Mouse (Mus musculus) embryonic facial prominence, embryonic 12.5 days (tissue): ENCODE results near the gene Apoe. TPM values are rescaled to one million over a fixed set of nuclear protein-coding genes. Genes with fewer than 3 reads are reported as not detected.

Source experiments
- ATAC-seq: fragments of 200-750 bp; cut with Nextera tagmentation; 2 replicates; pipeline ENCODE4 v1.8.0; 2017; ENCODE audit not compliant: insufficient number of reproducible peaks, insufficient read depth, low FRiP score, low TSS enrichment
- H3K27ac ChIP-seq: fragments of 300-500 bp; sonication (generic); 2 replicates; pipeline ENCODE4 v1.5.1; 2016; ENCODE audit warnings: mild to moderate bottlenecking
- H3K27me3 ChIP-seq: fragments of 300-500 bp; sonication (generic); 2 replicates; pipeline ENCODE4 v1.6.1; 2016; ENCODE audit warnings: mild to moderate bottlenecking, moderate library complexity
- H3K36me3 ChIP-seq: fragments of 300-500 bp; sonication (generic); 2 replicates; pipeline ENCODE4 v1.6.1; 2016; ENCODE audit warnings: mild to moderate bottlenecking
- H3K4me1 ChIP-seq: fragments of 300-500 bp; sonication (generic); 2 replicates; pipeline ENCODE4 v1.6.1; 2016
- H3K4me2 ChIP-seq: fragments of 300-500 bp; sonication (generic); replicated peaks from 2 replicates; pipeline ENCODE4 v1.6.1; 2016; ENCODE audit warnings: mild to moderate bottlenecking, moderate library complexity
- H3K4me3 ChIP-seq: fragments of 300-500 bp; sonication (generic); 2 replicates; pipeline ENCODE4 v1.5.1; 2016; ENCODE audit warnings: mild to moderate bottlenecking
- H3K9ac ChIP-seq: fragments of 300-500 bp; sonication (generic); 2 replicates; pipeline ENCODE4 v1.6.1; 2016; ENCODE audit warnings: mild to moderate bottlenecking, moderate library complexity
- H3K9me3 ChIP-seq: fragments of 300-500 bp; sonication (generic); 2 replicates; pipeline ENCODE4 v1.6.1; 2016; ENCODE audit warnings: mild to moderate bottlenecking, moderate library complexity
- WGBS: fragments of 180-500 bp; shearing (Covaris S2); methylation state at CpG from one replicate; pipeline ENCODE4 v1.1.7; 2016; 5-methylcytosine and 5-hydroxymethylcytosine counted together
- polyA plus RNA-seq: library from polyadenylated mRNA; unstranded; fragments of >200 nt; fragmentation: Nextera tagmentation; extraction: Ambion mirVana; gene quantifications from 2 replicates; pipeline ENCODE4 v1.2.1, GENCODE M21; 2016

Apoe gene
- polyA plus RNA-seq, 1 experiment from 2014 or later, result 220 TPM

DNA sequence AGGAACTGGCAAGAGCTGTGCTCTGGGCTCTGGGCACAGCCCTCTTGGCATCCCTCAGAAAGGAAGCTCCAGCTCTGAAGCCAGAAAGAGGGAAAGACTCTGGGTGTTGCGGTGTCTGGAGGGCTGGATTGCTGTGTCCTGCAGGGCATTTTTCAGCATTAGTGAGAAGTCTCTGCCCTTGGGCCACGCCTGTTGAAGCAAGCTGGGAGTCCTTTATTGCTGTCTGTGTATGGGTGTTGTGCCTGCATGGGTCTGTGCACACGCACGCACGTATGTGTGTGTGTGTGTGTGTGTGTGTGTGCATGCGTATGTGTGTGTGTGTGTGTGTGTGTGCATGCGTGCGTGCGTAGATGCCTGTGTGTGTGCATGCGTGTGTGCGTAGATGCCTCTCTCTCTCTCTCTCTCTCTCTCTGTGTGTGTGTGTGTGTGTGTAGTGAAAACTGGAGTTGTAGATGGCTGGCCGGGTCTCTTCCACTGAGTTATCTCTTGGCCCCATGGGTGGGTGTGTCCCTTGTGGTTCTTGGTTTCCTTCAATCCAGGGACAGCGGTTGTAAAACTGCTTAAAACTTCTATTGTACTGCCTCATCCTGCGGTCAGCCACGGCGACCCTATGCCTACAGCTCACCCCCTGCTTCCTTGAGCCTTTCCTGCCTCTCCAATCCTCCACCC, 37.5 kb upstream of the Apoe start:
- H3K27ac ChIP-seq, result no peak overlapping the region
- H3K9me3 ChIP-seq, result no peaks in the 10 kb centered on the region
- no peak overlapping the region for H3K4me2 ChIP-seq
- no peak for ATAC-seq
- H3K4me1 ChIP-seq, result peaks cover 5% of the 10 kb centered on the region
- H3K4me3 ChIP-seq, result no peak overlapping the region
- H3K36me3 ChIP-seq, result peaks cover 74% of the 10 kb centered on the region
- H3K9ac ChIP-seq, result no peak overlapping the region
- no peaks in the 10 kb centered on the region for H3K27me3 ChIP-seq
- 90% methylated on average over 14 of the region's 16 CpGs for WGBS

DNA sequence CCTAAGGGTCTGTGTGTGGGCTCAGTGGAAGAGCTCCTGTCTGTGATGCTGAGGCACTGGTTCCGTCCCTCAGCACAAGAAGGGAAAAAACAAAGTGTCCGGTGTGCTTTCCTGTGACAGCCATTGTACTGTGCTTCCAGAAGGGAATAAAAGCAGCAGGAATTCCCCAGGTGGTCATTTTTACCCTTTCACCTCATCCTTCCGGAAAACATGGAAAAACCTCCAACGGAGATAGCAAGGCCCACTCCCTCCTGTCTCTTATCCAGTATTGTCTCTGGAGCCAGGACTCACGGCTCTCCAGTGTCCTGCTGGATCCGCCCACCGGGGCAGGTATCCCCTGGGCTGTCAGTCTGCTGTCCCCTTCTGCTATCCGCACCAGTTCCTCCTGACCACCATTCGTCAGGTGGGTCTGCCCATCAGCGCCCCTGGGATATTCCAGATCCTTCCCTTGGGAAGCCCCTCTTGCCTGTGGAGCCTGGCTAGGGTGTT, 35.2 kb upstream of the Apoe start:
- Histone ChIP-seq H3K4me3 (no peak overlapping the region), H3K9me3 (no peaks in the 10 kb centered on the region), H3K4me1 (no peaks in the 10 kb centered on the region), H3K36me3 (peaks cover 85% of the 10 kb centered on the region), H3K9ac (no peak overlapping the region), H3K4me2 (no peak overlapping the region), H3K27me3 (no peaks in the 10 kb centered on the region), H3K27ac (no peak overlapping the region)
- no peak for ATAC-seq
- WGBS, result 89% methylated on average over 10 of the region's 10 CpGs

DNA sequence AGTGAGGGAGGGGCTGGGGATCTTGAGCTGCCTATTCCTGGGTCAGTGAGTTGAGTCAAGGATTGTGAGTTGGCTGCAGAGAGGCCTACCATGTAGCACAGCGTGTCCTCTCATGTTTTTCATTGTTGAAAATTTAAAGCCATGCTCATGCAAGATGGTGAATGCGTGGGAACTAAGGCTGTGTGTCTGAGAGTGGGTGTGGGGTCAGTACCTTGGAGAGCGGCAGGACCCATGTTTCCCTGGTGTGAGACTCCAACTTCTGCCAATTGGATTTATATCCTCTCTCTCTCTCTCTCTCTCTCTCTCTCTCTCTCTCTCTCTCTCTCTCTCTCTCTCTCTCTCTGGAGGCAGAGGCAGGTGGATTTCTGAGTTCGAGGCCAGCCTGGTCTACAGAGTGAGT, 27.6 kb upstream of the Apoe start:
- peaks cover 90% of the 10 kb centered on the region for H3K36me3 ChIP-seq
- no peaks in the 10 kb centered on the region for H3K4me1 ChIP-seq
- H3K4me3 ChIP-seq, result no peak overlapping the region
- H3K4me2 ChIP-seq, result no peak overlapping the region
- no peak overlapping the region for H3K27ac ChIP-seq
- 92% methylated on average over 3 of the region's 4 CpGs for WGBS
- no peaks in the 10 kb centered on the region for H3K27me3 ChIP-seq
- no peak overlapping the region for H3K9ac ChIP-seq
- no peak for ATAC-seq
- 0 out of 2 replicates have a peak, but pooled peaks cover 3% of the 10 kb centered on the region for H3K9me3 ChIP-seq

DNA sequence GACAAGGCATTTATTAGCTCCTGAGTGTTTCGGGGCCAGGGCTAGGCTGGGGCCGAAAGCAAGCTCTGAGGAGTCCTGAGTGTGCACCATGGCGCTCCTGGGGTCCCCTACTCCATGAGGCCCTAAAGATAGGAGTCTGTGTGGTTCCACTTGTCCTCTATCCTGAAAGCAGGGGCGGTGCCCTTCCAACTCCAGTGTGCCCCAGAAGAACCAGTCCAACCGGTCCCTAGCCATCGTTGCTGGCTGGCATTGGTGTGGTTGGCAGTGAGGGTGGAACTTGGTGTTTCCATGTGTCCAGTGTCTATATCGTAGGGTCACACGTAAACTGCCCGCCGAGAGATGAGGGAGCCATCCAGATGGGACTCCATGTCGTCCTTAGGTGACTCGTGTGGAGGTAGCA, 25.2 kb upstream of the Apoe start:
- Histone ChIP-seq H3K4me1 (no peaks in the 10 kb centered on the region), H3K36me3 (peaks cover 89% of the 10 kb centered on the region), H3K4me3 (no peak overlapping the region), H3K27ac (no peak overlapping the region), H3K9me3 (peaks cover 15% of the 10 kb centered on the region), H3K4me2 (no peak overlapping the region), H3K9ac (no peak overlapping the region), H3K27me3 (no peaks in the 10 kb centered on the region)
- 88% methylated on average over 12 of the region's 12 CpGs for WGBS
- no peak for ATAC-seq

DNA sequence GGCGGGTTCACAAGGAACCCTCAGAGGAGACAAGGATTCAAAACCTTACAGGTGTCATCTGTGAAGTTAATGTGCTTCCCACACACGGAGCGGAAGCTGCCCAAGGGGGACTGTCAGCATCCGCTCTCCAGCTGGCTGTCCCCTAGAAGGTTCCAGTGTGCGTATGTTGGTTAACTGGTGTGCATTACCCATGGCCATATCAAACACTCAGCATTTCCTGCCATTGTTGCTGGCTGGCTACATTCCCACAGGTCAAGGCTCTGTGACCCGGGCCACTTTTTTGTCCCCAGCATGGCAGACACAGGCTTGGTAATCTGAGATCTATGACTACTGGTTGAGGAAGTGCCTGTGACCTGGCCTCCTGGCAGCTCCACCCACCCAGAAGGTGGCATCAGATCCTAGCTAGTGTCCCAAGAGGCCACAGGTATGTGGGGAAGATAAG, 23.8 kb upstream of the Apoe start:
- no peak overlapping the region for H3K4me3 ChIP-seq
- ATAC-seq, result no peak
- no peak overlapping the region for H3K4me2 ChIP-seq
- peaks cover 81% of the 10 kb centered on the region for H3K36me3 ChIP-seq
- H3K9me3 ChIP-seq, result peaks cover 15% of the 10 kb centered on the region
- no peaks in the 10 kb centered on the region for H3K27me3 ChIP-seq
- no peak overlapping the region for H3K9ac ChIP-seq
- H3K4me1 ChIP-seq, result no peaks in the 10 kb centered on the region
- WGBS, result 88% methylated on average over 6 of the region's 6 CpGs
- no peak overlapping the region for H3K27ac ChIP-seq

DNA sequence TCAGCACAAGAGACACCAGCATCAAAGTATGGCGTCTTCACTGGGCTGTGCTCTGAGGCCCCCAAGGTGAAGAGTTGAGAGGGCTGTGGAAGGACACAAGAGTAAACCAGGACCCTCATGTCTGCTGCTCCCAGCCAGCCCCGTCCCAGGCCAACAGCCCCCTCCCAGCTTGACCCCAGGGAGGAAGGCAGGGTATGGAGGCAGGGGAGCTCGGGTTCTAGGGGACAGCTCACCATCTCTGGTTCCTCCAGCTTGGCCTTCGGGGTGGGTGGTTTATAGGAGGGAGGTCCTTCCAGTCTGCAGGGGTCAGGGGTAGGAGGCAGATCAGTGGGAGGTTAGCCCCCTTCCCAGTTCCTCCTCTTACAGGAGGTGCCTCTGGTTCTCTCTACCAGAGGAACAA, 20.2 kb upstream of the Apoe start:
- H3K4me1 ChIP-seq, result peaks cover 12% of the 10 kb centered on the region; the same call in 1 of the 2 replicates
- no peak for ATAC-seq
- H3K27me3 ChIP-seq, result no peaks in the 10 kb centered on the region
- peaks cover 15% of the 10 kb centered on the region for H3K9me3 ChIP-seq
- 93% methylated on average over 4 of the region's 4 CpGs for WGBS
- peaks cover 58% of the 10 kb centered on the region for H3K36me3 ChIP-seq
- H3K4me3 ChIP-seq, result no peak overlapping the region
- H3K27ac ChIP-seq, result no peak overlapping the region
- H3K9ac ChIP-seq, result no peak overlapping the region
- H3K4me2 ChIP-seq, result no peak overlapping the region

DNA sequence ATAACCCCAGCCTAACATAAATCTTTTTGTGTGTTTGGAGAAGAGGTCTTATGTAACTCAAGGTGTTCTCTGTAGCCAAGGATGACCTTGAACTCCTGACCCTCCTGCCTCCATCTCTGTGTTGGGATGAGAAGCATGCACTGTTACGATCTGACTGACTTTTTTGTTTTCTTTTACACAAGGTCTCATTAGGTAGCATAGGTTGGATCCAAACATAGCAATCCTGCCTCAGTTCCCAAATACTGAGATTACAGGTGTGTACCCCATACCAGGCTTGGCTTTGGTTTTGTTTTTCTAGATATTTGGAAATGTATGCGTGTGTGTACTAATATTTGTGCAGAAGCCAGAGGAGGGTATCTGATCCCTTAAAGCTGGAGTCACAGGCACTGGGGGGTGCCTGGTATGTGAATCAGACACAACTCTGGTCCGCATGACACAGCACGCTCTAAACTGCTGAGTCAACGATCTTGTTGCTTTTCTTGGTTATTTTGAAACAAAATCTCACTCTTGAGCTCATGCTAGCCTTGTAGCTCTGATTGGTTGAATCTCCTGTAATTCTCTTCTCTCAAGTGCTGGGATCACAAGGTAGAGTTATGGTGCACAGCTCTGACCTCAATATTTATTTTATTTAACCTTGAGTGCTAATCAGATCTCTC, 19.4 kb upstream of the Apoe start:
- Histone ChIP-seq H3K4me1 (peaks cover 15% of the 10 kb centered on the region; the same call in 1 of the 2 replicates), H3K4me3 (no peak overlapping the region), H3K4me2 (no peak overlapping the region), H3K36me3 (peaks cover 50% of the 10 kb centered on the region), H3K27me3 (no peaks in the 10 kb centered on the region), H3K27ac (no peak overlapping the region), H3K9ac (no peak overlapping the region), H3K9me3 (peaks cover 15% of the 10 kb centered on the region)
- no peak for ATAC-seq
- 89% methylated on average over 5 of the region's 5 CpGs for WGBS

DNA sequence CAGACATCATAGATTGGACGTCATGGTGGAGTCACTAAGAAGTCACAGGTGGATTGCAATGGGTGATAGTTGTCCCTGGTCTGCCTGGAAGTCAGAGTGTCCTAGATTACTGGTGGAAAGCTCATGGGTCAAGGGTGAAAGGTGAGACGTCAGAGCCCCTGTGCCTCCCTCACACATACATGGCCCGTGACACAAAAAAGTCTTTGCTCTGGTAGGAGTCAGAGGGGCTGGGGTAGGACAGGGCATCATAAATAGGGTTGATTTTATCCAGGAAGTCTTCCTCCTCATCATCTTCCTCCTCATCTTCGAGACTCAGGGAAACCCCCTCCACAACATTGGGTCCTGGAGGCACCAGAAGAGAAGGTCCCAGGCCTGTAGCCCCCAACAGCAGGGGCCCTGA, 18.4 kb upstream of the Apoe start:
- Histone ChIP-seq H3K4me2 (no peak overlapping the region), H3K9ac (no peak overlapping the region), H3K27ac (no peak overlapping the region), H3K4me1 (peaks cover 18% of the 10 kb centered on the region; the same call in 1 of the 2 replicates), H3K9me3 (peaks cover 15% of the 10 kb centered on the region), H3K36me3 (peaks cover 48% of the 10 kb centered on the region), H3K27me3 (no peaks in the 10 kb centered on the region), H3K4me3 (no peak overlapping the region)
- ATAC-seq, result no peak
- 85% methylated on average over 4 of the region's 4 CpGs for WGBS

DNA sequence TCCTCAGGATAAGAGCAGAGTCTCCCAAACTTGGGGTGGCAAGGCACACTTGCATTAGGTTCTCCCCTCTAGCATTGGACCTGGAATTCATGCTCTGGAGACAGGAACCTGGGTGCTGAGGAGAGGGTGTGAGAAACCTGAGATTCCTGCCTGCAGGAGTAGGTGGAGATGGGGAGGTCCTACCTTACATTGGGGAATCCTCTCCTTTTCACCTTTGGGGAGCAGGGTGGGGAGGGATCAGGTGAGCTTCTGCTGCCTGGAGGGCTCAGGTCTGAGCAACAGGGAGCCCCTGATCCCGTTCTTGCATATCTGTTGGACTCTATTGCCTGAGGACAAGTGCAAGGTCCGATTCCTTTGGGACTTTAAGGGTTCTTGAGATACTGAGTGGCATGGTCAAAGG, 17.8 kb upstream of the Apoe start:
- peaks cover 52% of the 10 kb centered on the region for H3K36me3 ChIP-seq
- WGBS, result 77% methylated on average over 2 of the region's 2 CpGs
- peak overlapping the region; percentile 50 for H3K4me2 ChIP-seq
- 0 out of 2 replicates have a peak overlapping the region, but pooled peaks have one; percentile 86 for H3K27ac ChIP-seq
- H3K9me3 ChIP-seq, result peaks cover 15% of the 10 kb centered on the region
- peaks cover 18% of the 10 kb centered on the region; the same call in 1 of the 2 replicates for H3K4me1 ChIP-seq
- H3K4me3 ChIP-seq, result 0 out of 2 replicates have a peak overlapping the region, but pooled peaks have one; percentile 4
- no peak for ATAC-seq
- H3K27me3 ChIP-seq, result no peaks in the 10 kb centered on the region
- no peak overlapping the region for H3K9ac ChIP-seq

DNA sequence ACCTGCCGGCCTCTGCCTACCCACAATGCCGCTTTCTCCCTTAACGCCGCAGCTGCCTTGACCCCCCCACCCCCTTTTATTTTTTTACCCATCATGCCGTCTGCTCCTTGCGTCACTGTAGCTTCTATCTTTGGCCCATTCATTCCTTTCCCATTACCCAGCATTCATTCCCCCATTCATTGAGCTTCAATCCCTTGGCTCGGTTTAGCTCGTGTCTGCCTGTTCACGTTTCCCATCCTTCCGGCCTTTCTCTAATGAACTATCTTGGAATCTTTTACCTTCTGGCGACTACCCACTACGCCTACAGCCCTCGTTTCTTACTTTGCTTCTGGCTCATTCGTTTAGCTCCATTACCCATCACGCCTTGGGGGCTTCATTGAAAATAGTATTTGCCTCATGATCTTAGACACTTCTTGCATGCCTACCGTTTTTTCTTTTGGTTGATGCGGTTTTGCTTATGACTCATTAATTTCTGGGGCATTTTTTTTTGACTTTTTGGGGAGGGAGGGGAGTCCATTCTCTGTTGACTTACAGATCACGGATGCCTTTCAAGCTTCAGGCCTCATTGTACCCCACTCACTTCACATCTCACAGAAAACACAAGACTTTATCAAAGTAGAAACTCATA, 17.2 kb upstream of the Apoe start:
- 8% methylated on average over 18 of the region's 18 CpGs for WGBS
- Histone ChIP-seq H3K4me3 (peak overlapping the region; percentile 27), H3K4me1 (peaks cover 18% of the 10 kb centered on the region; the same call in 1 of the 2 replicates), H3K9me3 (peaks cover 9% of the 10 kb centered on the region), H3K36me3 (peaks cover 51% of the 10 kb centered on the region), H3K27me3 (no peaks in the 10 kb centered on the region), H3K9ac (no peak overlapping the region), H3K4me2 (peak overlapping the region; percentile 50), H3K27ac (peak overlapping the region; percentile 86)
- ATAC-seq, result no peak

DNA sequence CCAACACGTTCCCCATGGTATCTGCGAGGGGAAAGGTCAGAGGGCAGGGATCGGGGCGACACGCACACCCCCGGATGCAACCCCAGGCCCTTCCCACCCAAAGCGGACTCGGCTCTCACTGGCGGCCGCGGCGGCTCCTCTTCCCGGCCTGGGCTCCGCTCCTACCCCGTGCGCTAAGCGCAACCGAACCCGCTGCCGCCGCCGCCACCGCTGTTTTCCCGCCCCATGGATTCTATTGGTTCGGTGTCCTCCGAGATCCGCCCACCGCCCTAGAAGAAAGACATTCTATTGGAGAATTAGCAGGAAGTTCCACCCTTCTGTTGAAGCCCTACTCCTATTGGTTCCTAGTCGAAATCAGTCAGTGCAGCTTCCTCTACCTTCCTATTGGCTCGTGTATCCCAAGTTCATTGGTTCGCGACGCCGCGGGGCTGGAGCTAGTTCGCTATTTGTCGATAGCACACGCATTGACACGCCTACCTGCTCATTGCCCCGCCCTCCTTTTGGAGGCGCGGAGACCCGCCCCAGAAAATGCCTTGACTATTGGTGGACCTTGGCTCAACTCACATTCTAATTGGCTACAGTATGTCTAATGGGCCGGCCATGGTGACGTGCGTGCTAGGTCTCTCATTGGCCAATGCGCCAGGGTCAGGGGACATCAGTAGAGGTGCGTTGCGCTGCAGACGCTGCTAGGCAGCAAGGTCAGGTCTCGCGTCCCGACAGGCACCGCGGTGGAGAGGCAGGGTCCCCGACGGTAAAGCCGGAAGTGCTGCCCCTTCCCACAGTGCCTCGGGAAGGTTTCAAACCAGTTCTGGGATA, 16.5 kb upstream of the Apoe start, which contains the start of gene Tomm40:
Gene Tomm40 (minus strand): TSS at position 200 of the 816 bp plus-strand sequence.
- Histone ChIP-seq H3K27ac (peak within 1 kb of the TSS; percentile 86), H3K36me3 (peaks cover 50% of the 10 kb centered on the region), H3K27me3 (no peaks in the 10 kb centered on the region), H3K9ac (peak within 1 kb of the TSS; percentile 97), H3K4me2 (peak within 1 kb of the TSS; percentile 76), H3K4me3 (peak within 1 kb of the TSS; percentile 100), H3K4me1 (peaks cover 18% of the 10 kb centered on the region; the same call in 1 of the 2 replicates), H3K9me3 (peaks cover 1% of the 10 kb centered on the region; the same call in 1 of the 2 replicates)
- ATAC-seq, result peak; percentile 99
- under 1% methylated on average over 59 of the region's 59 CpGs for WGBS
